Mouse (Mus musculus) CD8-positive naive resting alpha-beta T cell, adult 2 months (primary cell): Measurements from ENCODE around the gene Serpinb1a.
A peak's percentile ranks its signal among the peaks of the same experiment; 100 is the strongest.

ENCODE experiments used
- DNase-seq, 2 experiments: peaks; one replicate each; pipeline ENCODE4 v3.0.0; 2022; ENCODE audit warnings: low read depth in 2 of 2, low spot score in 2 of 2

Serpinb1a gene

GRCm38 (mm10) chr13:32841349-32841748, 9.6 kb downstream of the Serpinb1a start:
- DNase-seq = no peak

DNA sequence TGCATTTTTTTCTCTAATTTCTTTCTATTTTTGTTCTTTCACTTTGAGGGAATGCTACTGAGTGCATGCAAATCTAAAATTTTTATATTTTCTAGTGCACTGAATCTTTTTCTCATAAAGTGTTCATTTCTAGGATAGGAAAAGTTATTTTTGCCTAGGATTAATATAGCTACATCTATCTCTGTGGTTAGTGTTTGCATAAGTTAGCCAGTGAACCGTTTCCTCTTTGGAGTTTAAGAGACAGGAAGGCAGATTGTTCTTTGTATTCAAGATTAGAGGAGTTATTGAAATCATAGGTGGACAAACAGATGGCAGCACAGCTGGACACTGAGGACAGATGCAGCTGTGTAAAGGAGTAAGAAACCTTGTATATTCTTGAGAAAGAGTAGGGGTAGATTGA, 11.7 kb downstream of the Serpinb1a start:
- no peak for DNase-seq

- DNase-seq = no peak
Observed at GRCm38 (mm10) chr13:32834513-32834912, 16.5 kb downstream of the Serpinb1a start.

DNA sequence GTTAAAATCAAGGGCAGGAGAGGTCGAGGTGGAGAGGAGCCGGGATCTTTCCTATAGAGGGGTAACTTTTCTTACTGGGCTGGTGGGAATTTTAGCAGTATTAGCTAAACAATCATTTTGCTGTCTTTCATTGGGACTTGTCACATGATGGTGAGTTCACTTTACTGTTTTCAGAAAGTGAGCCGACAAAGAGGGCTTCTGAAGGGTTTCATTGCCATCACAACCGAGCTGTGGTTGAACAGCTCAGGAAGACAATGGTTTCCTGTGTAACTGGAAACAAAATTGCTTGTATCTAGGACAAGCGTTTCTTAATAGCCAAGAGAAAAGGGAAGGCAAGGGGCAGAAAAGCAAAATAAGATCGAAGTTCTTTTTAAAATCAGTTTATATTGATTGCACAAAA, 17.7 kb downstream of the Serpinb1a start:
- DNase-seq = peak in 1 of 2 experiments; percentile 22

DNA sequence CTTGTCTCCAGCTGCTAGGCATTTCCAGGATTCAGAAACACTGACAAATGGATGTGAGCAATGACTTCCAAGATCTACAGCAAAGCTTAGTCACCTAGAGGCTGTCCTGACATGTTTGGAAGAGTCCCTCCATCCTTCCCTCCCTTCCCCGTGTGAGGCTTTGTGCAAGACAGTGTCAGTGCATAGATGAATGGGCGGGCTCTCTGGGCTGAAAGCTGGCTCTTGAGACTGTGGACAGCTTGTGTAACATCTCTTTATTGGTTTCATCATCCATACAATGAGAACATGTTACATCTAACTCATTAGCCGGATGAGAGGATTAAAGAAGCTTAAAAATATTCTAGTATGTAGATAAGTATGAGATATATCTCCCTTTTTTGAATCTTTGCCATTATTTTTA, 18.2 kb downstream of the Serpinb1a start:
- DNase-seq = no peak

DNA sequence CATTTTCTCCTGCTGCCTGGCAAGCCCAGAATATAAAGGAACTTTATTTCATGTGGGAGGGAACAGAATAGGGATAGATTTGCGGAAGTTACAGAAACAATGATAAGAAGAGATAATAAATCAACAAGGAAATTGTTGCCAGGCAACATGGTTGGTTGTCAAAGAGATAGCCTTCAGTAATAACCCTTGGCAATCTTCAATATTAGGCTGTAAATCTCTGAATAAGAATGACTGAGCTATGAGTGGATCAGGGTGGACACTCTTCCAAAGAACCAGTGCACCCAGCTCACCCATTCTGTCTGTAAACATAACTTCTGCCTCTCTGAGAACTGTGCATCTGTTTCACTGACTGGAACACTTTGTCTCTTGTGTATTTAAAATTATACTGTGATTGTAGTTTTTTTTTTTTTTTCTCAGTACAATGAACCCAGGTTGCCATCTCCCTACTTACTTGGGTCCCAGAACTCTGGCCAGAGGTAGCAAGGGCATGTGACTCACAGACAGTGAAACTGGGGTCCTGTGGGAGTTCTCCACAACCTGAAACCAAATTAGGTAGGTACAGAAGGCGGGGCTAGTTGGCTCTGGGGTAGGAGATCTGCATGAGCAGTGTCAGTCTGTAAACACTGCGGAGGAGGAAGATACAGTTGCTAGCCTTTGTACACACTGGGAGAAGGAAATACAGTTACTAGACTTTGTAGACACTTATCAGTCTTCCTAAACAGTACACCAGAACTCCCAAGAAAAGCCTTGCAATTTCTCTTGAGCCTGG, 19.3 kb downstream of the Serpinb1a start:
- DNase-seq = no peak

DNA sequence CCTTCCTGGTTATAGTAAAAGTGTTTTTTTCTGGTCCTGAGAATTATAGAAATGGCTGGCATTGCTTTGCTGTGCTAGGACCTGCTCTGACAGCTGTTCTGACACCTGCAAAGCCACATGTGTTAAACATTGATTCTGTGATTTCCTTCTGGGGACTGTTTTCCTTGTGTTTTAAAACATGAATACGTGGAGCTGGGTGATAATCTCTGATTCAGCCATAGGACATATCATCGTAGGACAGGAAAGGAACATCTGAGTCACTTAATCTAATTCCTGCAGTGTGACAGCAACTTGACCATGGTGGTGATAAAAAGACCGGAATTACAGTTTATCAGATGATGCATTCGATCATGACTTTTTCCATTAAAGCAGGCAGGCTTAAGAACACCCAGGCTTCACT, 22.1 kb downstream of the Serpinb1a start:
- no peak for DNase-seq

- DNase-seq = peak; percentile 50 to 67
Observed at GRCm38 (mm10) chr13:32827951-32828350, 23.0 kb downstream of the Serpinb1a start.

DNA sequence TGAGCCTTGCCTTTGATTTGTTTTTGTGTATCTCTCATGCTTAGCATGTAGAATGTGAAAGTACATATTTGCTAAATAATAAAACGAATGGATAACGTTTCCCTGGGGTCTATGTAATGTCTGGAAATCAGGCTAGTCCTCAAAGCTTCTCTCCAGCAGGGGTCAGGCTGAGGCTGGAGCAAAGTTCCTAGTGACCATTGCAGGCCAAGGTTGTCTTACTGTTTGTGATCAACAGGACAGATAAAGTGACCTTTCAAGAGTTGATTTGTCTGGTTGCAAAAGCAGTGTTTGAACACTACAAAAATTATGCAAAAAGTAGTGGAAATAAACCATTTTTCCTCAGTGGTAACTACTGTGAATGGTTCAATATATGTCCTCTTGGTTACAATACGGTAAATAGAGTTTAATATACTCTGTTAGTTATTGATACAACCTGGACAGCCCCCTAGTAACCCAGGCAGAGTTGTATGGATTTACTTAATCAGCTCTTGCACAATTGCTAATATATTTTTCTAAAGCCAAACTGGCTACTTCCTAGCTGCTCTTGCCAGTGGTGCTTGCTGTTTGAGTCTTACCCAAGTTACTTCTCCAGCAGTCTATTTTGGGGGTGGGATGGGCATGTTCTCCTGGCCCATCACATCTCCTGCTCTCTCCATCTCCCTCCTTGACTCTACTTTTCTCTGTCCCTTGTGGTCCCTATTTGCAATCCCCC, 23.7 kb downstream of the Serpinb1a start:
- DNase-seq = no peak

DNA sequence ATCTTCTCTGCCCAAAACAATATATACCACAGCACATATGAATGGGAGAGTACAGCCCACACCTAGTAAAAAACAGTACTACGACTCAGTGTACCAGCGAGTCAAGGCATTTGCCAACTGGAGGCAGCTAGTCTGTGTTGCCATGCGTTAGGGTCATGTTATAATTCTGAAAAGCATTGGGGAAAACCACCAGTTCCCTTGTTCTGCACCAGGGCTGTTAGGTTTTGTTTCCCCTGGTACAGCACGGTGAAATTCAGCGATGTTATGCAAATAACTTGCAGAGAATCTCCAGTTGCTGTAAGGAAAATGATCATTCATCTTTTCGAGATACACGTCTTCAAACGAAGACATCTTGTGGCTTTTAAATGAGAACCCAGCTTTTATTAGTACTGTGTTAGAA, 25.4 kb downstream of the Serpinb1a start:
- no peak for DNase-seq

DNA sequence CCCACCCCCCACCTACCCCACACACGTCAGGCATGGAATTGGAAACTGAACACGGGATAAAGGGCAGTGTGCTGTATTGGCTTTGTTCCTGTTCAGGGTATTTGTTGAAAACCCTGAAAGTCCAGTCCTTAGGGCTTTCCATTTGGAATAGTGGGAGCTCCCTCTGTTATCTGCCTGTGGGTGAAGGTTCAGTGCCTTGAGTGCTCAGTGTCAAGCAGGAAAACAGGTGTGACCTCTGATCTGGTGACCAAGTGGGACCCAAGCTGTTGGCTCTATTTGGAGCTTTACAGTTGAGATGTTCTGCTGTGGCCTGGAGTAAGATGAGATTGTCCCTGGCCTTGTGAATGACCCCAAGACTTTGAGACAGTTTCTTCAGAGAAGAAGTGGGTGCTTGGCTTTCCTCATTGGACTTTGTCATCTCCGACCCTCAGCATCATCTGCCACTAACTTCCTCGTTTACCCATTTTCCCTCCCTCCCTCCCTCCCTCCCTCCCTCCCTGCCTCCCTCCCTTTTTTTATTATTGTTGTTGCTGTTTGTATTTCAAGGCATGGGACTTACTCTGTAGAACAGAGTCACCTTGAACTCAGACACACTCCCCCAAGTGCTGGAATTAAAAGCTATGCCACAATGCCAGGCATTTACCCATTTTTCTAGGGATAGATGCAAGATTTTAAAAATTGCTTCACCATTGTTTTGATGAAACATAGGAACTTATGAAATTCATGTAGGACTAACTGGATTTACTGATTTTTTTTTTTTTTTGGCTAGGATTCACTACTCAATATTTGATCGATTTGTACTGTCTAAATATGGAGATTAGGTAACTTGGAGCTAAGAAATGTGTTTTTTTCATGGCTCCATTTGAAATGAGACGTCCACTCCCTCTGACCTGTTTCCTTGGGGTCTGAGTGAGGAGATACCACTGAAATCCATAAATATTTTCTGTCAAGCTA, 26.3 kb downstream of the Serpinb1a start:
- DNase-seq = no peak

- no peak for DNase-seq
Observed at GRCm38 (mm10) chr13:32823126-32823525, 27.9 kb downstream of the Serpinb1a start.

DNA sequence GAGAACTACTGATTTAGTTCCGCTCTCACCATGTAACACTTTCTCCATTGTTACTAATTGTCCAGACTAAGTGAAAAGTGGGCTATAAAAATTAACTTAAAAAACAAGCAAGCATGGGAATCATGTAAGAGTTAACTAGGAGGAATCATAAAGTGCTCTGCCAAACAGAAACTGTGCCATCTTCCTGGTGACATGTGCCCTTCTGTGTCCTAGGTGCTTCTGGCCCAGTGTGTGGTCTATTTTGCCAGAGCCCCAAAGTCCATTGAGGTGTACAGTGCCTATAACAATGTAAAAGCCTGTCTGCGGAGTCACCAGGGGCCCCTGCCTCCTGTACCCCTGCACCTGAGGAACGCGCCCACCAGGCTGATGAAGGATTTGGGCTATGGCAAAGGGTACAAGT, 29.3 kb downstream of the Serpinb1a start:
- DNase-seq = no peak

- no peak for DNase-seq
Observed at GRCm38 (mm10) chr13:32819926-32820325, 31.1 kb downstream of the Serpinb1a start.

DNA sequence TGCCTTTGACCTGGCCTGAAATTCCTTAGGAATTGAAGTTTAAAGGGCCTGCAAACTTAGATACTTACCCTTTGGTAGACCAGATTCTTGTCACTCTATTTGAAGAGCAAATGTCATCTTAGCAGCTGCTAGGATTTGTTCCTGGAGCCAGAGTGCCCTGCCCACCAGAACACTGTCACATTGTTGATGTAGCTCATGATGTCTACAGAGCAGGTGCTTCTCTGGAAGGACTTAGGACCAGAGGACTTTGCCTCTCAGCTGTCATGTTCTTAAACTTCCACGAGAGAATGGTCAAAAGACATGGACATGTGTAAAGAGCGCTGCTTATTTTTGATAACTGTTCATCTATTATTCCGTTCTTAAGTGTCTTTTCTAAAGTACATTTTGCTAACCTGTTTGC, 31.7 kb downstream of the Serpinb1a start:
- DNase-seq = no peak

DNA sequence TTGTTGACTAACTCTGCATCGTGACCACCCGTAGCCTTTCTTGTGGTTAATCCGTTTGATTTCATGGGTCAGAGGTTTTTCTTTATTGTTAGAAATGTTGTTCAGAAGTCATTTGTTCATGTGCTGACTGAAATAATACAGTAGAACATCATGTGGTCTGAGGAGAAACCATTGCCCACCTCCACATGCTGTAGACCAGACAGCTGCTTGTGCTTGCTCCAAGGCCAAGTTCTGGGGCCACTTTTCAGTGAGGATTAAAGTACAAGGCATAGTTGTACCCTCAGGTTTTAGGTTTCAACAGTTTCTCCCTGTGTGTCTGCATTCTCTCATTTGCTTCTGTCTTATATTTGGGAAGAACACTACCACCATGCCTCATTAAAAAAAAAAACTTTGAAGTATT, 43.4 kb downstream of the Serpinb1a start:
- DNase-seq = no peak

DNA sequence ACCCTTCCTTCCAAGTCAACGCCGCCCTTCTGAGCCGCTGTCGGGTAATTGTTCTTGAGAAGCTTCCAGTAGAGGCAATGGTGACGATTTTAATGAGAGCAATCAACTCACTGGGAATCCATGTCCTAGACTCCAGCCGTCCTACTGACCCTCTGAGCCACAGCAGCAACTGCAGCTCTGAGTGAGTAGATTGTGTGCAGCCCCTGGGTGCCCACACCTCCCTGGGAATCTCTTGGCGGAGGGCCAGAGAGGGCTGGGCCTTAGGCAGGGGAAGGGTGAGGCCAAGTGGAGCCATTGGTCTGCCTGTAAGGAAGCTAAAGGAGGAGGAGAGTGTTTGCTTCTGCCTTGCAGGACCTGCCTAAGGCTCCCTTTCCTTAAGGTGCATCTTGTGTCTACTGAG, 44.2 kb downstream of the Serpinb1a start:
- DNase-seq = no peak

DNA sequence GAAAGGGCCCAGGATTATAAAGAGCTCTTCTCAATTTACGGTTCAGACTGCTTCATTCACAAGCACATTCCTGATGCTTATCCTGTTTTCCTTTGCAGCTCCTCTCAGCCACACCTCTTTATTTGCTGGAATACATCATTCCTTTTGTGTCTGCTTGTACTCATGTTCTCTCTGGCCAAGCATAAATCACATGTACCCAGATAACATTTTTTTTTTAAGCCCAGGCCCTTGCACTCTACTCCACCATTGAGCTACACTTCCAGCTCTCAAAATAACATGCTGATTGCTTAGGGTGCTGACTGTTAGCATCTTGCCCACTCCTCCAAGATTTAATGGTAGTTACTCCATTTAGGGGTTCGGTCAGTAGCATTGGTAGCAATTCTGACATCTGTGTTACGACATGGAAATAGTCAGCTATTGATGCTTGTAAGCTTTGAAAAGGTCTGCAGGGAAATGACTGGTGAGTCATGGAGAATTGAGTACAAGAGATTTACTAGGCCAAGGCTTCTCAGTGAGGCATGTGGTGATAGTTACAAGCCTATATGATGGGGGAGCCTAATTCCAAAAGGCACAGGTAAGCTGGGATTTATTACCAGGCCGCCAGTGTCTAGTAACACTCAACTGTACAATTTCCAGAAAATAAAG, 47.2 kb downstream of the Serpinb1a start:
- no peak for DNase-seq

- peak; percentile 12 to 16 for DNase-seq
Observed at GRCm38 (mm10) chr13:32802259-32803081, 48.5 kb downstream of the Serpinb1a start, which contains the start of gene D930007J09Rik. TSS of gene D930007J09Rik (minus strand) at chr13:32802849.

- peak; percentile 94 for DNase-seq
Observed at GRCm38 (mm10) chr13:32801693-32802221, 49.2 kb downstream of the Serpinb1a start, which contains the start of gene Wrnip1. TSS of gene Wrnip1 (plus strand) at chr13:32802038.
